Mouse (Mus musculus): ENCODE data around the gene Ppp4r3a. TPM values are rescaled to one million over a fixed set of nuclear protein-coding genes. Genes with fewer than 3 reads are reported as not detected.
A peak's percentile ranks its signal among the peaks of the same experiment; 100 is the strongest.
"Not testable (repeated sequence)": the region's sequence is repeated elsewhere in the genome, so short reads cannot be mapped to it uniquely, and the experiment has no call there.

The Ppp4r3a gene
- polyA plus RNA-seq, 1 experiment from 2014 or later: 66.6 TPM

GRCm38 (mm10) chr12:101019031-101019430, 64.5 kb downstream of the Ppp4r3a start:
- no peak overlapping the region for H3K4me2 ChIP-seq (replicated peaks)
- H3K9ac ChIP-seq: no peak overlapping the region
- H3K4me3 ChIP-seq: no peak overlapping the region
- no peaks in the 10 kb centered on the region for H3K36me3 ChIP-seq
- peaks cover 23% of the 10 kb centered on the region for H3K4me1 ChIP-seq
- no peaks in the 10 kb centered on the region for H3K9me3 ChIP-seq
- no peaks in the 10 kb centered on the region for H3K27me3 ChIP-seq
- no peak overlapping the region for H3K27ac ChIP-seq
- WGBS: 62% methylated on average over 5 of the region's 5 CpGs
- no peak for ATAC-seq (ENCODE audit: insufficient number of reproducible peaks, insufficient read depth, low FRiP score, low TSS enrichment)

GRCm38 (mm10) chr12:101017971-101018371, 65.5 kb downstream of the Ppp4r3a start:
- no peak for ATAC-seq (ENCODE audit: insufficient number of reproducible peaks, insufficient read depth, low FRiP score, low TSS enrichment)
- H3K9ac ChIP-seq: no peak overlapping the region
- peaks cover 23% of the 10 kb centered on the region for H3K4me1 ChIP-seq
- no peak overlapping the region for H3K4me3 ChIP-seq
- H3K36me3 ChIP-seq: no peaks in the 10 kb centered on the region
- no peaks in the 10 kb centered on the region for H3K9me3 ChIP-seq
- H3K4me2 ChIP-seq (replicated peaks): no peak overlapping the region
- 11% methylated on average over 6 of the region's 6 CpGs for WGBS
- no peak overlapping the region for H3K27ac ChIP-seq
- H3K27me3 ChIP-seq: no peaks in the 10 kb centered on the region

- Histone ChIP-seq H3K27ac (0 out of 2 replicates have a peak overlapping the region, but pooled peaks have one; percentile 31), H3K27me3 (0 out of 2 replicates have a peak, but pooled peaks cover 3% of the 10 kb centered on the region), H3K4me3 (no peak overlapping the region), H3K9me3 (no peaks in the 10 kb centered on the region), H3K9ac (no peak overlapping the region), H3K36me3 (no peaks in the 10 kb centered on the region), H3K4me1 (peaks cover 31% of the 10 kb centered on the region), H3K4me2 (replicated peaks) (no peak overlapping the region)
- 35% methylated on average over 5 of the region's 5 CpGs for WGBS
- ATAC-seq (ENCODE audit: insufficient number of reproducible peaks, insufficient read depth, low FRiP score, low TSS enrichment): no peak
Measured at GRCm38 (mm10) chr12:101016412-101016928, 67.0 kb downstream of the Ppp4r3a start.

DNA sequence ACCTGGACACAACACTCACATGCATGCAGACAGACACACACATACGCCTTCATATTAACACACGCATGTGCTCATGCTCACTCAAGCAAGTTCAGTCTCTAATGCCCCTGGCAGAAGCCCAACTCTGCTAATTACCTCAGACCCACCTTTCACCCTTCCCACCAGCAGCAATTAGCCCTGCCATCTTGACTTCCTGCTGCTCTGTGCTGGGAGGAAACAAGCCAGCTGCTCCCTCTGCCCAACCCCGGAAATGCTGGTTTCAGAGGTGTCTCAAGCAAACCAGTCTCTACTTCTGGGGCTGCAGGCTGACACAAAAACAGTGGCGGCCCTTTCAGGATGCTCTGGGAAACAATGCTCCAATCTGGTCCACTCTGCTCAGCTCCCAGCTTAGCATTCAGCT, 67.6 kb downstream of the Ppp4r3a start:
- no peak for ATAC-seq (ENCODE audit: insufficient number of reproducible peaks, insufficient read depth, low FRiP score, low TSS enrichment)
- peaks cover 31% of the 10 kb centered on the region for H3K4me1 ChIP-seq
- peak overlapping the region; percentile 31; the same call in 1 of the 2 replicates for H3K27ac ChIP-seq
- no peaks in the 10 kb centered on the region for H3K36me3 ChIP-seq
- no peaks in the 10 kb centered on the region for H3K9me3 ChIP-seq
- no peak overlapping the region for H3K4me3 ChIP-seq
- H3K4me2 ChIP-seq (replicated peaks): no peak overlapping the region
- no peak overlapping the region for H3K9ac ChIP-seq
- WGBS: 41% methylated on average over 4 of the region's 4 CpGs
- H3K27me3 ChIP-seq: 0 out of 2 replicates have a peak, but pooled peaks cover 3% of the 10 kb centered on the region

DNA sequence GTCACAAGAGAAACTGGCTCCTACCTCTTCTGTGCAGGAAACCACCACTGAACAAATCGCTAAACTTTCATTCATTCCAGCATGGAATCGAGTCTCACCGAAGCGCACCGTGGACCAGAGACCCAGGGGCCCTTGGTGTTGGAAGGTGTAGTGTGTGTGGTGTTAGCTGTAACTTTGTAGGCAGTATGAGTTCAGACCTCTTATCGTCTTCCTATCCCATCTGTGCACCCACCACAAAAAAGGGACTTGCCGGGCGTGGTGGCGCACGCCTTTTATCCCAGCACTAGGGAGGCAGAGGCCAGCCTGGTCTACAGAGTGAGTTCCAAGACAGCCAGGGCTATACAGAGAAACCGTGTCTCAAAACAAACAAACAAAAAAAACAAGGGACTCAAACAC, 68.3 kb downstream of the Ppp4r3a start:
- Histone ChIP-seq H3K27me3 (0 out of 2 replicates have a peak, but pooled peaks cover 3% of the 10 kb centered on the region), H3K9ac (no peak overlapping the region), H3K36me3 (no peaks in the 10 kb centered on the region), H3K4me2 (replicated peaks) (no peak overlapping the region), H3K4me3 (no peak overlapping the region), H3K27ac (no peak overlapping the region), H3K9me3 (no peaks in the 10 kb centered on the region), H3K4me1 (peaks cover 31% of the 10 kb centered on the region)
- no peak for ATAC-seq (ENCODE audit: insufficient number of reproducible peaks, insufficient read depth, low FRiP score, low TSS enrichment)
- WGBS: 79% methylated on average over 11 of the region's 11 CpGs

- 57% methylated on average over 10 of the region's 10 CpGs for WGBS
- Histone ChIP-seq H3K36me3 (no peaks in the 10 kb centered on the region), H3K27me3 (0 out of 2 replicates have a peak, but pooled peaks cover 3% of the 10 kb centered on the region), H3K4me2 (replicated peaks) (no peak overlapping the region), H3K9me3 (no peaks in the 10 kb centered on the region), H3K4me3 (no peak overlapping the region), H3K27ac (0 out of 2 replicates have a peak overlapping the region, but pooled peaks have one; percentile 17), H3K4me1 (peaks cover 31% of the 10 kb centered on the region), H3K9ac (no peak overlapping the region)
- no peak for ATAC-seq (ENCODE audit: insufficient number of reproducible peaks, insufficient read depth, low FRiP score, low TSS enrichment)
Measured at GRCm38 (mm10) chr12:101014549-101015164, 68.8 kb downstream of the Ppp4r3a start.

DNA sequence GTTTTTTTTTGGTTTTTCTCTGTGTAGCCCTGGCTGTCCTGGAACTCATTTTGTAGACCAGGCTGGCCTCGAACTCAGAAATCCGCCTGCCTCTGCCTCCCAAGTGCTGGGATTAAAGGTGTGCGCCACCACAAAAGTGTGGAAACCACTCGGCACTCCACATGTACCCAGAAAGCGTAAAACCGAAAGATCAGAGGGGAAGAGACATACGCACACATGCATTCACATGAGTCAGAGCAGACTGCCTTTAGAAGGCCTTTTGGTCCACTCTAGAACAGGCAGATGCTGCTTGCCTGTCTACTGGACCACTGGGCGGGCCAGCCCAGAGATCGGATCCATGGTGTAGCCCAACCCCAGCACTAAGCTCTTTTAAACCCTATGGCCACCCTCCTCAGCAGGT, 69.8 kb downstream of the Ppp4r3a start:
- H3K36me3 ChIP-seq; H3K4me3 ChIP-seq; H3K9ac ChIP-seq; H3K27ac ChIP-seq; H3K4me2 ChIP-seq (replicated peaks); H3K9me3 ChIP-seq; ATAC-seq (ENCODE audit: insufficient number of reproducible peaks, insufficient read depth, low FRiP score, low TSS enrichment); H3K27me3 ChIP-seq: not testable (repeated sequence)
- peaks cover 31% of the 10 kb centered on the region for H3K4me1 ChIP-seq
- 91% methylated on average over 9 of the region's 9 CpGs for WGBS

DNA sequence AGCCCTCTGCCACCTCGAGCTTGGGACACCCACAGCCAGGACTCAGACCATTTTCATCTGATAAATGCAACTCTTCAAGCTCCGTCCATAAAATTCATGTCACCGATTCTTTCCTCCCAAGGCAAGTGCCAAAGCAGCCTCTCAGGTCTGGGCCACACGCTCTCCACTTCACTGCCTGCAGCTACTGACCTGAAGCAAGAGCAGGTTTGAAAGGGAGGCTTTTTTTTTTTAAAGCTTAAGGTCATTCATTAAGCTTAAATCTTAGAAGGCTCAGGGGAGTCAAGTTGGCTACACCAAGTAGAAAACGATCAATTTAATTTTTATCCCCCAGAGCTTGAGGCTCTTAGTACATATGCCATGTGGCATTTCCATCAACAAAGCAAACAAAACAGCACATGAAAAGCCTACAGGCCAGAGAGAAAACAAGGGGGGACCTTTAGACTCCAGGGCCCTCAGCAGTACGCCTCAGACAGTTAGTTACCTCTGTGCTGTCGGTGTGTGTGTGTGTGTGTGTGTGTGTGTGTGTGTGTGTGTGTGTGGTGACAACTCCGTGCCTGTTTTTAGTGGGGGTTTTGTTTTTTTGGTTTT, 70.3 kb downstream of the Ppp4r3a start:
- Histone ChIP-seq H3K9me3 (no peaks in the 10 kb centered on the region), H3K27ac (no peak overlapping the region), H3K9ac (no peak overlapping the region), H3K4me2 (replicated peaks) (no peak overlapping the region), H3K36me3 (no peaks in the 10 kb centered on the region), H3K4me3 (no peak overlapping the region), H3K27me3 (0 out of 2 replicates have a peak, but pooled peaks cover 3% of the 10 kb centered on the region), H3K4me1 (peaks cover 31% of the 10 kb centered on the region)
- ATAC-seq (ENCODE audit: insufficient number of reproducible peaks, insufficient read depth, low FRiP score, low TSS enrichment): no peak
- 46% methylated on average over 8 of the region's 8 CpGs for WGBS

DNA sequence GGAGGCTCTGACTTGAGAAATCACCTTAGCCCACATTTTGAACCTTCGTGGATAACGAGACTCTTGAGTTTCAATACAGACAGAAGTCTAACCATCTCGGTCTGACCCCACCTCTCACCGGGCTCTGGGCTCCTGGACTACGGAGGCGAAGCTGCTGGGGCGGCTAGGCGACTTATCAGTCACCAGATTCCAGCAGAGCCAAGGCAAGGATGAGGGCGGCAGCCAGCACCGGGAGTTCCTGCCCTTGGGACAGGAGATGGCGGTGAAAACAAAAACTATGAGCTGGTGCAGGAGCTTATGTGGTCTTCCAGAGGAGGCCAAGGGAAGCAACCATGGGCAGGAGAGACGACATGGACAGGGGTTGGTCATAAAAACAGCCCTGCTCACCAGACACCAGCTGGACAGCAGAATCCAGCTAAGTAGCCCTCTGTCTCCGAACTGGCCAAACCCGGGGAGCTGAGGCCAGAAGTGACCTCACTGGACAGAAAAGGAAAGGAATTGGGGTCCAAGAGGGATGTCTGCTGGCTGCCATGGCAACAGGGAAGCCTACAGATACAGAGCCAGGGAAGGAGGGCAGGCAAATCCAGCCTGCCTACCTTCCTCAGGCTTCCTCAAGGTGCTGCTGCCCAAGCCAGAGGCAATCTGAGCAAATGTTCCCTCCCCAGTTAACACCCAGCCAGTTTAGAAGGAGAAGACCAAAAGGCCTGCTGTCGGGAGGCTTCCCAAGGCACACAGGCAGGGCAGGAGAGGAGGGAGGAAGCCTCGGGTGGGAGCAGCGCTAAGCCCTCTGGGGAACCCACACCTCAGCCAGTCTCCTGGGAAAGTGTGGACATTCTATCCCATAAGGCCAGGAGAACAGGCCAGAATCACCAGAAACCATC, 71.1 kb downstream of the Ppp4r3a start:
- Histone ChIP-seq H3K4me3 (no peak overlapping the region), H3K27ac (no peak overlapping the region), H3K9ac (no peak overlapping the region), H3K4me1 (peaks cover 31% of the 10 kb centered on the region), H3K9me3 (no peaks in the 10 kb centered on the region), H3K27me3 (0 out of 2 replicates have a peak, but pooled peaks cover 3% of the 10 kb centered on the region), H3K36me3 (no peaks in the 10 kb centered on the region), H3K4me2 (replicated peaks) (no peak overlapping the region)
- no peak for ATAC-seq (ENCODE audit: insufficient number of reproducible peaks, insufficient read depth, low FRiP score, low TSS enrichment)
- 27% methylated on average over 17 of the region's 17 CpGs for WGBS

DNA sequence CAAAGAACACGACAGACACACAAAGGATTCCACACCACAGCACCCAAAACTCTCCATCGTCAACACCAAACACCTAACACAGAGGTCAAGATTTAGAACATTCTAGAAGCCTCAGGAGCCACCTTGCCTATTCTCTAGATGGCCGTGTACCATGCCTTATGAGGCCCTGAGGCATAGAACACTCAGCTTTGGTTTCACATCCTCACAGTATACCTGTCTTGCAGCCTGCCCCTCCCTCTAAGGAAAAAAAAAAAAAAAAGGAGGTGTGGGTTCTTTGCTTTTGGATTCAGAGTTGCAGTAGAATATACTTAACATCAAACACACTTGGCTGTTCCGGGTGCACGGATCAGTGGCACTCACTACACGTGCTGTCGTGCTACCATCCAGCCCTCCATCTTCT, 72.5 kb downstream of the Ppp4r3a start:
- Histone ChIP-seq H3K9me3 (no peaks in the 10 kb centered on the region), H3K36me3 (no peaks in the 10 kb centered on the region), H3K4me1 (peaks cover 29% of the 10 kb centered on the region), H3K27me3 (0 out of 2 replicates have a peak, but pooled peaks cover 3% of the 10 kb centered on the region), H3K9ac (no peak overlapping the region), H3K27ac (no peak overlapping the region), H3K4me3 (no peak overlapping the region), H3K4me2 (replicated peaks) (no peak overlapping the region)
- no peak for ATAC-seq (ENCODE audit: insufficient number of reproducible peaks, insufficient read depth, low FRiP score, low TSS enrichment)
- 83% methylated on average over 7 of the region's 7 CpGs for WGBS

DNA sequence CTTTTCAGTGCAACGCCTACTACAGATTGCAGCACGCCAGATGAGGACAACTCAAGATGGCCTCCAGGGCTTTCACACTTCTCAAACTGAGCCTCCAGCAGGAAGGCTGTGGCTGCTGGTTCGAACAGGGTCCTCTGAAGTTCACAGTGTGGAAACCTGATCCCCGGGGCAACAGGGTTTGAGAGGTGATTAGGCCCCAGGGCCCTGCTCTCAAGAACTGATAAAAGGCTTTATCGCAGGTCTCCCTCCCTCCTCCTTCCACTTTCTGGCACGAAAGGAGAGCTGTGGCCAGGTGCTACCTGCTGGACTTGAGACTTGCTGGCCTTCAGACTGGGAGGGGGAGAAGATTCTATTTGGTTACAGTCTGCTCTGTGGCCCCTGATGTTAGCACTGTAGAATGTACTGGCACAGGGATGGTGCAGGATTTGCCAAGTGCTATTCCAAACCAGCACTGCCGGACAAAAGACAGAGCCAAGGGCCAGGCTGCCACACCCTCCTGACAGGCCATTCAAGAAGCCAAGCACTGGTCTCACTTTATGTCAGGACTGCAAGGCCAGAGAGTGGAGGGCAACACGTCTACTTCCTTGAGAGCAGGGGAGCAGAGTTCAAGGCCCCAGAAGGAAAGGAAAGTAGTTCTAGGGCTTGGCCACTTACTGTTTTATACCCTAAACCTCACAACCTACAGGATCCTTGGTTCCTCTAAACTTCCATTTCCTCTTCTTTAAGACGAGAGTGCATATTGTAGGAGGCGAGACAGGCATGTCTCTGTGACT, 73.2 kb downstream of the Ppp4r3a start:
- Histone ChIP-seq H3K4me3 (no peak overlapping the region), H3K36me3 (no peaks in the 10 kb centered on the region), H3K9me3 (no peaks in the 10 kb centered on the region), H3K27ac (no peak overlapping the region), H3K4me2 (replicated peaks) (no peak overlapping the region), H3K4me1 (peaks cover 23% of the 10 kb centered on the region), H3K27me3 (0 out of 2 replicates have a peak, but pooled peaks cover 3% of the 10 kb centered on the region), H3K9ac (no peak overlapping the region)
- WGBS: 50% methylated on average over 10 of the region's 10 CpGs
- ATAC-seq (ENCODE audit: insufficient number of reproducible peaks, insufficient read depth, low FRiP score, low TSS enrichment): no peak

Measured in embryonic facial prominence, embryonic 12.5 days (tissue).